Mouse (Mus musculus): ENCODE data around the gene Olfr299.

Olfr299 gene

GRCm38 (mm10) chr7:86459621-86460020, at the start of gene Olfr299:
Gene Olfr299, plus strand, starts transcription at chr7:86459921.
- DNase-seq (ENCODE audit: low spot score): no peak

GRCm38 (mm10) chr7:86492384-86492783, 32.7 kb downstream of the Olfr299 start, which contains the start of gene Olfr298:
Gene Olfr298, minus strand, starts transcription at chr7:86492484.
- DNase-seq (ENCODE audit: low spot score): no peak

All from ovary, postnatal 14 days (tissue).